Mouse (Mus musculus) heart, embryonic 14.5 days (tissue): ENCODE measurements around the gene Il10rb. TPM values are rescaled to one million over a fixed set of nuclear protein-coding genes. Genes with fewer than 3 reads are reported as not detected.

Source experiments
- ATAC-seq: fragments of 200-750 bp; cut with Nextera tagmentation; 2 replicates; pipeline ENCODE4 v1.8.0; 2017; ENCODE audit warnings: low read depth, moderate TSS enrichment; ENCODE audit not compliant: insufficient number of reproducible peaks, insufficient read depth, low FRiP score
- H3K27ac ChIP-seq, 2 experiments: fragments of 200-500 bp in 1 of 2; fragments of 300-500 bp in 1 of 2; sonication (generic) in 1 of 2; replicated peaks in 1 of 2; 2 replicates each; pipeline ENCODE4 v1.5.1; 2012 to 2014; ENCODE audit warnings: low read depth in 2 of 2, low read length in 2 of 2, control low read depth in 1 of 2, mild to moderate bottlenecking in 1 of 2, mixed read lengths in 1 of 2; ENCODE audit not compliant: control insufficient read depth in 1 of 2, insufficient read depth in 1 of 2
- H3K27me3 ChIP-seq: fragments of 300-500 bp; sonication (generic); 2 replicates; pipeline ENCODE4 v1.6.1; 2014; ENCODE audit warnings: mild to moderate bottlenecking, low read length, control low read depth; ENCODE audit not compliant: control insufficient read depth, insufficient read depth
- H3K36me3 ChIP-seq: fragments of 300-500 bp; sonication (generic); 2 replicates; pipeline ENCODE4 v1.6.1; 2014; ENCODE audit warnings: mild to moderate bottlenecking, control low read depth, low read length, mixed read lengths; ENCODE audit not compliant: control insufficient read depth, insufficient read depth
- H3K4me1 ChIP-seq, 2 experiments: fragments of 200-500 bp in 1 of 2; fragments of 300-500 bp in 1 of 2; sonication (generic) in 1 of 2; 2 replicates each; pipeline ENCODE4 v1.6.1; 2012 to 2014; ENCODE audit warnings: low read length in 2 of 2, control low read depth in 1 of 2, mixed read lengths in 1 of 2; ENCODE audit not compliant: control insufficient read depth in 2 of 2, insufficient read depth in 2 of 2
- H3K4me2 ChIP-seq: fragments of 300-500 bp; sonication (generic); 2 replicates; pipeline ENCODE4 v1.6.1; 2014; ENCODE audit warnings: mild to moderate bottlenecking, low read length
- H3K4me3 ChIP-seq, 2 experiments: fragments of 200-500 bp in 1 of 2; fragments of 300-500 bp in 1 of 2; sonication (generic) in 1 of 2; 2 replicates each; pipeline ENCODE4 v1.5.1; 2012 to 2014; ENCODE audit warnings: low read length in 2 of 2, mild to moderate bottlenecking in 2 of 2, control low read depth in 1 of 2, low read depth in 1 of 2, moderate library complexity in 1 of 2; ENCODE audit not compliant: control insufficient read depth in 1 of 2, insufficient read depth in 1 of 2
- H3K9ac ChIP-seq: fragments of 300-500 bp; sonication (generic); 2 replicates; pipeline ENCODE4 v1.6.1; 2014; ENCODE audit warnings: mild to moderate bottlenecking, low read length
- H3K9me3 ChIP-seq: fragments of 300-500 bp; sonication (generic); 2 replicates; pipeline ENCODE4 v1.6.1; 2016; ENCODE audit warnings: low read length, control low read depth; ENCODE audit not compliant: control insufficient read depth
- WGBS: fragments of 180-500 bp; shearing (Covaris S2); extraction: QIAGEN DNeasy Blood & Tissue Kit; methylation state at CpG from one replicate; pipeline ENCODE4 v1.1.7; 2014; 5-methylcytosine and 5-hydroxymethylcytosine counted together
- polyA plus RNA-seq: library from polyadenylated mRNA; unstranded; fragments of >200 nt; fragmentation: Nextera tagmentation; extraction: Ambion mirVana; gene quantifications from 2 replicates; pipeline ENCODE4 v1.2.1, GENCODE M21; 2014

The Il10rb gene
- polyA plus RNA-seq, 1 experiment from 2014 or later, result 59.2 TPM

- H3K9ac ChIP-seq, result no peak overlapping the region
- no peak overlapping the region for H3K27ac ChIP-seq
- H3K4me3 ChIP-seq, result no peak overlapping the region
- no peaks in the 10 kb centered on the region for H3K27me3 ChIP-seq
- H3K4me2 ChIP-seq, result no peak overlapping the region
- ATAC-seq, result no peak
- 61% methylated on average over 4 of the region's 4 CpGs for WGBS
- H3K9me3 ChIP-seq, result no peaks in the 10 kb centered on the region
- no peaks in the 10 kb centered on the region for H3K36me3 ChIP-seq
- H3K4me1 ChIP-seq, result peaks cover 5 to 8% of the 10 kb centered on the region in 2 experiments
Observed at GRCm38 (mm10) chr16:91455868-91456267, 49.9 kb downstream of the Il10rb start.

GRCm38 (mm10) chr16:91458301-91458746 lies 52.4 kb downstream of the Il10rb start:
- Histone ChIP-seq H3K36me3 (no peaks in the 10 kb centered on the region), H3K4me3 (no peak overlapping the region), H3K27me3 (no peaks in the 10 kb centered on the region), H3K4me1 (peaks cover 4 to 6% of the 10 kb centered on the region in 2 experiments; a peak in 2 of 4 replicates), H3K9ac (no peak overlapping the region), H3K4me2 (no peak overlapping the region), H3K27ac (no peak overlapping the region), H3K9me3 (no peaks in the 10 kb centered on the region)
- 79% methylated on average over 21 of the region's 21 CpGs for WGBS
- no peak for ATAC-seq

- Histone ChIP-seq H3K9me3 (no peaks in the 10 kb centered on the region), H3K4me3 (no peak overlapping the region), H3K27ac (no peak overlapping the region), H3K4me1 (peaks cover 4 to 6% of the 10 kb centered on the region in 2 experiments; a peak in 2 of 4 replicates), H3K36me3 (no peaks in the 10 kb centered on the region), H3K9ac (no peak overlapping the region), H3K27me3 (no peaks in the 10 kb centered on the region), H3K4me2 (no peak overlapping the region)
- 48% methylated on average over 5 of the region's 5 CpGs for WGBS
- no peak for ATAC-seq
Observed at GRCm38 (mm10) chr16:91458976-91459375, 53.0 kb downstream of the Il10rb start.

- 87% methylated on average over 3 of the region's 3 CpGs for WGBS
- no peak overlapping the region for H3K4me2 ChIP-seq
- H3K4me1 ChIP-seq, result peaks cover 6% of the 10 kb centered on the region in 2 experiments; a peak in 3 of 4 replicates
- no peaks in the 10 kb centered on the region for H3K9me3 ChIP-seq
- no peak overlapping the region for H3K27ac ChIP-seq
- H3K4me3 ChIP-seq, result no peak overlapping the region
- H3K9ac ChIP-seq, result no peak overlapping the region
- H3K36me3 ChIP-seq, result no peaks in the 10 kb centered on the region
- ATAC-seq, result no peak
- no peaks in the 10 kb centered on the region for H3K27me3 ChIP-seq
Observed at GRCm38 (mm10) chr16:91459396-91459795, 53.4 kb downstream of the Il10rb start.

GRCm38 (mm10) chr16:91459841-91460370 lies 53.9 kb downstream of the Il10rb start:
- H3K27ac ChIP-seq, result no peak overlapping the region
- WGBS, result 72% methylated on average over 11 of the region's 11 CpGs
- no peaks in the 10 kb centered on the region for H3K27me3 ChIP-seq
- no peak overlapping the region for H3K4me2 ChIP-seq
- H3K9ac ChIP-seq, result no peak overlapping the region
- ATAC-seq, result no peak
- no peaks in the 10 kb centered on the region for H3K36me3 ChIP-seq
- H3K4me1 ChIP-seq, result peaks cover 6% of the 10 kb centered on the region in 2 experiments; a peak in 3 of 4 replicates
- H3K4me3 ChIP-seq, result no peak overlapping the region
- no peaks in the 10 kb centered on the region for H3K9me3 ChIP-seq

GRCm38 (mm10) chr16:91461066-91461638 lies 55.2 kb downstream of the Il10rb start:
- H3K36me3 ChIP-seq, result no peaks in the 10 kb centered on the region
- no peak overlapping the region for H3K4me2 ChIP-seq
- no peak for ATAC-seq
- H3K4me3 ChIP-seq, result no peak overlapping the region
- H3K9ac ChIP-seq, result no peak overlapping the region
- H3K9me3 ChIP-seq, result no peaks in the 10 kb centered on the region
- H3K27me3 ChIP-seq, result no peaks in the 10 kb centered on the region
- peaks cover 8 to 16% of the 10 kb centered on the region in 2 experiments for H3K4me1 ChIP-seq
- peak overlapping the region in 1 of 2 experiments; percentile 58; a peak in 2 of 4 replicates for H3K27ac ChIP-seq
- WGBS, result 64% methylated on average over 11 of the region's 11 CpGs

GRCm38 (mm10) chr16:91461773-91462181 lies 55.8 kb downstream of the Il10rb start:
- Histone ChIP-seq H3K4me2 (no peak overlapping the region), H3K9me3 (no peaks in the 10 kb centered on the region), H3K4me3 (no peak overlapping the region), H3K36me3 (no peaks in the 10 kb centered on the region), H3K4me1 (peaks cover 11 to 16% of the 10 kb centered on the region in 2 experiments), H3K27me3 (no peaks in the 10 kb centered on the region), H3K9ac (0 out of 2 replicates have a peak overlapping the region, but pooled peaks have one; percentile 2), H3K27ac (peak overlapping the region in 1 of 2 experiments; percentile 58; a peak in 1 of 4 replicates)
- WGBS, result 51% methylated on average over 9 of the region's 9 CpGs
- no peak for ATAC-seq
